Mouse (Mus musculus): ENCODE data around the gene Eras. TPM values are rescaled to one million over a fixed set of nuclear protein-coding genes. Genes with fewer than 3 reads are reported as not detected.

Eras gene
- polyA plus RNA-seq (2016; fragmentation: Nextera tagmentation; extraction: Ambion mirVana) = not detected in 2 replicates

GRCm38 (mm10) chrX:7928270-7928790 lies at the start of gene Eras:
TSS of gene Eras (minus strand) at chrX:7928607.
- 23% methylated on average over 17 of the region's 19 CpGs for WGBS

GRCm38 (mm10) chrX:7977892-7978291 lies 49.5 kb upstream of the Eras start, which contains the start of gene Gata1:
TSS of gene Gata1 (minus strand) at chrX:7978071.
- no peaks in the 10 kb centered on the region for H3K9me3 ChIP-seq
- H3K27ac ChIP-seq (replicated peaks) = no peak within 1 kb of the TSS
- no peaks in the 10 kb centered on the region for H3K4me1 ChIP-seq
- no peak within 1 kb of the TSS for H3K4me3 ChIP-seq
- no peaks in the 10 kb centered on the region for H3K36me3 ChIP-seq
- WGBS = 89% methylated on average over 11 of the region's 11 CpGs
- H3K27me3 ChIP-seq = no peaks in the 10 kb centered on the region
- H3K4me2 ChIP-seq (replicated peaks) = no peak within 1 kb of the TSS
- no peak within 1 kb of the TSS for H3K9ac ChIP-seq (replicated peaks)
- no peak for ATAC-seq (ENCODE audit: low FRiP score, low read depth)

More at GRCm38 (mm10) chrX:7928270-7928790, at the start of gene Eras:
- H3K4me1 ChIP-seq = no peaks in the 10 kb centered on the region
- H3K9me3 ChIP-seq = no peaks in the 10 kb centered on the region
- H3K9ac ChIP-seq (replicated peaks) = no peak within 1 kb of the TSS
- H3K4me2 ChIP-seq (replicated peaks) = no peak within 1 kb of the TSS
- H3K36me3 ChIP-seq = peaks cover 17% of the 10 kb centered on the region
- ATAC-seq (ENCODE audit: low FRiP score, low read depth) = peak; percentile 38; the same call in 1 of the 2 replicates
- no peak within 1 kb of the TSS for H3K4me3 ChIP-seq
- peaks cover 43% of the 10 kb centered on the region for H3K27me3 ChIP-seq
- no peak within 1 kb of the TSS for H3K27ac ChIP-seq (replicated peaks)

GRCm38 (mm10) chrX:7971292-7971691 lies 42.9 kb upstream of the Eras start:
- ATAC-seq (ENCODE audit: low FRiP score, low read depth) = no peak
- no peak overlapping the region for H3K27ac ChIP-seq (replicated peaks)
- WGBS = 71% methylated on average over 4 of the region's 4 CpGs
- H3K36me3 ChIP-seq = no peaks in the 10 kb centered on the region
- no peaks in the 10 kb centered on the region for H3K27me3 ChIP-seq
- H3K9me3 ChIP-seq = no peaks in the 10 kb centered on the region; the same call in 1 of the 2 replicates
- H3K9ac ChIP-seq (replicated peaks) = no peak overlapping the region
- H3K4me3 ChIP-seq = no peak overlapping the region
- H3K4me2 ChIP-seq (replicated peaks) = no peak overlapping the region
- H3K4me1 ChIP-seq = no peaks in the 10 kb centered on the region

GRCm38 (mm10) chrX:7968899-7969298 lies 40.5 kb upstream of the Eras start:
- WGBS = 77% methylated on average over 3 of the region's 3 CpGs
- Histone ChIP-seq H3K4me2 (replicated peaks) (no peak overlapping the region), H3K36me3 (no peaks in the 10 kb centered on the region), H3K27ac (replicated peaks) (no peak overlapping the region), H3K4me1 (no peaks in the 10 kb centered on the region), H3K9ac (replicated peaks) (no peak overlapping the region), H3K27me3 (no peaks in the 10 kb centered on the region), H3K9me3 (no peaks in the 10 kb centered on the region; the same call in 1 of the 2 replicates), H3K4me3 (no peak overlapping the region)
- ATAC-seq (ENCODE audit: low FRiP score, low read depth) = no peak

GRCm38 (mm10) chrX:7968226-7968625 lies 39.8 kb upstream of the Eras start:
- Histone ChIP-seq H3K9me3 (no peaks in the 10 kb centered on the region; the same call in 1 of the 2 replicates), H3K36me3 (no peaks in the 10 kb centered on the region), H3K27me3 (no peaks in the 10 kb centered on the region), H3K9ac (replicated peaks) (no peak overlapping the region), H3K4me1 (no peaks in the 10 kb centered on the region), H3K4me2 (replicated peaks) (no peak overlapping the region), H3K4me3 (no peak overlapping the region), H3K27ac (replicated peaks) (no peak overlapping the region)
- no peak for ATAC-seq (ENCODE audit: low FRiP score, low read depth)
- 84% methylated on average over 8 of the region's 8 CpGs for WGBS

- WGBS = 74% methylated on average over 9 of the region's 9 CpGs
- Histone ChIP-seq H3K27me3 (no peaks in the 10 kb centered on the region), H3K27ac (replicated peaks) (no peak overlapping the region), H3K9ac (replicated peaks) (no peak overlapping the region), H3K4me1 (no peaks in the 10 kb centered on the region), H3K9me3 (no peaks in the 10 kb centered on the region; the same call in 1 of the 2 replicates), H3K4me2 (replicated peaks) (no peak overlapping the region), H3K4me3 (no peak overlapping the region), H3K36me3 (no peaks in the 10 kb centered on the region)
- no peak for ATAC-seq (ENCODE audit: low FRiP score, low read depth)
These were observed 39.3 kb upstream of the Eras start for GRCm38 (mm10) chrX:7967596-7968201.

- no peak overlapping the region for H3K4me3 ChIP-seq
- H3K4me2 ChIP-seq (replicated peaks) = no peak overlapping the region
- no peaks in the 10 kb centered on the region for H3K27me3 ChIP-seq
- no peaks in the 10 kb centered on the region for H3K36me3 ChIP-seq
- no peaks in the 10 kb centered on the region for H3K4me1 ChIP-seq
- H3K9me3 ChIP-seq = no peaks in the 10 kb centered on the region; the same call in 1 of the 2 replicates
- H3K27ac ChIP-seq (replicated peaks) = no peak overlapping the region
- WGBS = 82% methylated on average over 4 of the region's 4 CpGs
- no peak overlapping the region for H3K9ac ChIP-seq (replicated peaks)
- ATAC-seq (ENCODE audit: low FRiP score, low read depth) = no peak
These were observed 37.8 kb upstream of the Eras start for GRCm38 (mm10) chrX:7966161-7966560.

GRCm38 (mm10) chrX:7963829-7964626 lies 35.6 kb upstream of the Eras start:
- no peaks in the 10 kb centered on the region for H3K4me1 ChIP-seq
- no peak for ATAC-seq (ENCODE audit: low FRiP score, low read depth)
- WGBS = 78% methylated on average over 7 of the region's 7 CpGs
- H3K27ac ChIP-seq (replicated peaks) = no peak overlapping the region
- H3K36me3 ChIP-seq = no peaks in the 10 kb centered on the region
- no peak overlapping the region for H3K4me2 ChIP-seq (replicated peaks)
- no peak overlapping the region for H3K9ac ChIP-seq (replicated peaks)
- H3K4me3 ChIP-seq = no peak overlapping the region
- no peaks in the 10 kb centered on the region; the same call in 1 of the 2 replicates for H3K9me3 ChIP-seq
- H3K27me3 ChIP-seq = no peaks in the 10 kb centered on the region

- WGBS = 94% methylated on average over 9 of the region's 9 CpGs
- ATAC-seq (ENCODE audit: low FRiP score, low read depth) = no peak
- Histone ChIP-seq H3K9me3 (no peaks in the 10 kb centered on the region), H3K4me3 (no peak overlapping the region), H3K9ac (replicated peaks) (no peak overlapping the region), H3K36me3 (no peaks in the 10 kb centered on the region), H3K4me1 (no peaks in the 10 kb centered on the region), H3K27ac (replicated peaks) (no peak overlapping the region), H3K27me3 (no peaks in the 10 kb centered on the region), H3K4me2 (replicated peaks) (no peak overlapping the region)
These were observed 30.5 kb upstream of the Eras start for GRCm38 (mm10) chrX:7958868-7959267.

GRCm38 (mm10) chrX:7950091-7950490 lies 21.7 kb upstream of the Eras start:
- H3K9ac ChIP-seq (replicated peaks) = no peak overlapping the region
- H3K4me2 ChIP-seq (replicated peaks) = no peak overlapping the region
- H3K4me3 ChIP-seq = no peak overlapping the region
- H3K4me1 ChIP-seq = peaks cover 6% of the 10 kb centered on the region
- WGBS = 90% methylated on average over 7 of the region's 7 CpGs
- peaks cover 6% of the 10 kb centered on the region; the same call in 1 of the 2 replicates for H3K36me3 ChIP-seq
- ATAC-seq (ENCODE audit: low FRiP score, low read depth) = no peak
- no peaks in the 10 kb centered on the region for H3K9me3 ChIP-seq
- no peak overlapping the region for H3K27ac ChIP-seq (replicated peaks)
- no peaks in the 10 kb centered on the region for H3K27me3 ChIP-seq

- 0 out of 2 replicates have a peak overlapping the region, but pooled peaks have one; percentile 6 for H3K9ac ChIP-seq (replicated peaks)
- H3K9me3 ChIP-seq = no peaks in the 10 kb centered on the region
- H3K4me2 ChIP-seq (replicated peaks) = peak overlapping the region; percentile 40
- H3K27me3 ChIP-seq = no peaks in the 10 kb centered on the region
- H3K36me3 ChIP-seq = peaks cover 8% of the 10 kb centered on the region; the same call in 1 of the 2 replicates
- WGBS = 27% methylated on average over 38 of the region's 38 CpGs
- H3K4me1 ChIP-seq = peaks cover 6% of the 10 kb centered on the region
- peak; percentile 99 for ATAC-seq (ENCODE audit: low FRiP score, low read depth)
- 0 out of 2 replicates have a peak overlapping the region, but pooled peaks have one; percentile 35 for H3K27ac ChIP-seq (replicated peaks)
- peak overlapping the region; percentile 49 for H3K4me3 ChIP-seq
These were observed 19.6 kb upstream of the Eras start for GRCm38 (mm10) chrX:7947900-7948492.
